Mouse (Mus musculus): ENCODE results near the gene Kcnmb1.
A peak's percentile ranks its signal among the peaks of the same experiment; 100 is the strongest.

Kcnmb1 gene

DNA sequence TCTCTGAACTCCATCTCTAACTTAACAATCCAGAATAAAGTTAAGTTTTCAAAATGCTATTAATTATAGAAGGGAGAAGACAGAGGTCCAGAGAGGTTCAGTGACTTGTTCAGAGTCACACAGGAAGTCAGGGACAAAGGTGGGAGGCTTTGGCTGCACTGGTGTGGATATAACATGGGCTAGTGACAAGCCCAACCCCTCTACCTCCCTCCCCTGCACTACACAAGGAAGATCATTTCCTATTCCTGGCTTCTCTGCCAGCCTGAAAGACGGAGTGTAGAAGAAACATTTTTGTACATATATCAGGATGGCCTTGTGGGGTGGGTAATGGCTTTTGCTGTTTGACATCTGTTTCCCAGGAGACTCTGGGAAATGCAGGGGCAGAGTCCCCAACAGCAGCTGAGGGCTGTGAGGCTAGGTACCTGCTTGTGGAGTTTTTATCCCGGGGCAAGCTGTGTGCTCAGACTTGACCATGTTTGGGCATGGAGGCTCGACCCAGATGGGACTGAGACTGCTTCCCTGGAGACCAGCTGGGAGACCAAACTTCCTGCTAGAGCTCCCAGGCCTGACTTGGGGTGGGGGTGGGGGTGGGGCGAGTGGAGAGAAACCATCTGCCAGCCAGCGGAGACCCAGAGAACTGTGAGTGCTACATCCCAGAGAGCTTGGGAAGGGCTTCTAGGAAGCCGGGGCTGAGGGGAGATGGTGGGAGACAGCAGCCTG is at the start of gene Kcnmb1:
Kcnmb1 (plus strand) TSS at position 326 of the 720 bp plus-strand sequence.
- no peak for DNase-seq (ENCODE audit: low spot score)

DNA sequence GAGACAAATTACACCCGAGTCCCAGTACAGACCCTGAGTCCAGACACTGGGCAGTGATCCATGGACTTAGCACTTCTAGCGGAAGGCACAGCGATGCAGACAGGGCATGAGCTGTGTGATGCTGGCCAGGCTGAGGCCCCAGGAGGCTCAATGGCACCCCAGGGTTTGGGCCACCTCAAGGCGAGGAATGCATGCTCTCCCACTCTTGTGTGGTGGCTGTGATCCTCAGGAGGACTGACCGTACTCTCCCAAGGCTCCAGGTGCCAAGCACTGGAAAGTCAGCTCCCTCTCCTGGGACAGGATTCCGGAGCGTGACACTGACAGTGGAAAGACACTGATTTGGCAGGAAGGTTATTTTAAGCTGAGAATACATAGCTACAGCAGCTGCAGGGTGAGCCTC is 49.8 kb upstream of the Kcnmb1 start:
- no peak for DNase-seq (ENCODE audit: low spot score)

DNA sequence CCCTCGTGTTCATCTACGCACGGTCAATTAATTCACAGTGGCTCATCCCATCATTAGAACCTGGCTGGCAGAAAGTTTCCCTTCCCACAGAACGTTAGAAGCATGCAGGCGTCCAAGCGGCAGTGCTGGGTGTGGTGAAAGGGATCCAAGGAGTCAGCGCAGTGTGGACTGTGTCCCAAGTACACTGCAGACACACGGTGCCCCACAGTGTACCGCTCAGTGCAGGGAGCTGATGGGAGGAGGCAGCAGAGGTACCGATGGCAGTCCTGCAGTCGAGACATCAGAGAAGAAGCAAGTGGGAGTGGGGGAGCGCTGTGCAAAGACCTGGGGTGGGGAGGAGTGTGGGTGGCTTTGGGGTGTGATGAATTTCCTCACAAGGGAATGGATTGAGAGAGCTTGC is 48.6 kb upstream of the Kcnmb1 start:
- DNase-seq (ENCODE audit: low spot score), result no peak

DNA sequence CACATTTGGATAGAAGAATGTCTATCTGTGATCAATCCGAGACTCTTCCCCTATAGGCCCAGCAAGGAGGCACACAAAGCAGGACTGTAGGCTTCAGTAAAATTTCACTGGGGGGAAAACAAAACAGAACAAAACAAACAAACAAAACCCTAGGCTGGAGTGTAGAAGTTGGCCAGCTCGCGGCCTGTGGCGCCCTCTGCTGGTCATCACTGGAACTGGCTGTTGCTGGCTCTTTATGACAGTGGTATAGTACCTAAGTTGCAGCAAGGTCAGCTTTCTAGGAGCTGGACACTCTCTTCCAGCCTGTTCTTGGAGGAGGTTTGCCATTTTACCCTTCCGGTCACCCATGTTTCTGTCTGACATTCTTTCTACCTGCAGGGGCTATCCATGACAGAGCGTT is 45.2 kb upstream of the Kcnmb1 start:
- DNase-seq (ENCODE audit: low spot score), result peak; percentile 76

DNA sequence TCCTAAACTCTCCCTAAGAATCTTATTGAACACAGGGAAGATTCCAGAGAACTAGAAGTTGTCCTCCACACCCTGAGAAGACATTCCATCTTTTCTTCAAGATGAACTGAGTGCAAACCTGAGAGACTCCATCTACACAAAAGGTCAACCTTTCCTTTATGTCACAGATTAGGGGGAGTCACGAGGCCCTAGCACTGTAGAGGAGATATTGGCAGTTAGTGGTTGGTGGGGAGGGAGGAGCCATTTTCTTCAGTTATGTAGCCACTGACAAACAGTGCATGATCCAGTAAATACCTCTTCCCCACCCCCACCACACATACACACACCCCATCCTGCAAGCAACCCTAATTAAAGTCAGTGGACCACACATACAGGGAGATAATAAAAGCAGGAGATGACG is 44.4 kb upstream of the Kcnmb1 start:
- DNase-seq (ENCODE audit: low spot score), result no peak

DNA sequence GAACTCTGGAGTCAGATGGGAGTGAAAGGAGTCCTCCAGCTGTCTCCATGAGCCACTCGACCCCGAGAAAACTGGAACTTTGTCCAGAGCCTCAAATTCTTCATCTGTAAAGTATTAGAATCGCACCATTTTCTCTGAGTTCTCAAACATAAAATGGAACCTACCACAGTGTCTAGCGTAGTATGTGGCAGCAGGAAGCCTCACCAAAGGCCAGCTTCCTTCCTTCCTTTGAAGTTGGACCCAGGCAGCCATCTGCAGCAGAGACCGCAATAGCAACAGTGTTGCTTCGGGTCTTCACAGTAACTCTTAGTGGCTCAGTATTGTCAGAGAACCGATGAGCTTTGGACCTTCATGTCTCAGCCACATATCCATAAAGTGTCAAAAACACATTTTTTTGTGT is 43.0 kb upstream of the Kcnmb1 start:
- DNase-seq (ENCODE audit: low spot score), result no peak

DNA sequence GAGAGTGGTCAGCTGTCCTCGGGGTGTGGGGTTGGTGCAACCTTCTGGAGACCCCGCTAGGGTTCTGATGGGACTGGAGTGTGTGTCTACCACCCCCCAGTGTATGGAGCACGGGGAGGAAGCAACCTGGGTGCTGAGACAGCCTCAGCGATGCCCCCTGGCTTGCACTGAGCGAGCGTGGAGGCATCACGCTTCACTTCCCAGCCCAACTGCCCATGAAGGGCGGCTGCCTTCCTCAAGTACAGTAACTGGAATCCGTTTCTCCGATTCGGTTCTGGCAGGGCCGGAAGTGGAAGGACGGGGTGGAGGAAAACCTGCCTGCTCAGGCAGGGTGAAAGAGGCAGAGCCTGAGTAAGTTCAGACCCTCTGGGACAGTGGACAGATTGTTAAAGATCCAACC is 41.4 kb upstream of the Kcnmb1 start:
- DNase-seq (ENCODE audit: low spot score), result no peak

DNA sequence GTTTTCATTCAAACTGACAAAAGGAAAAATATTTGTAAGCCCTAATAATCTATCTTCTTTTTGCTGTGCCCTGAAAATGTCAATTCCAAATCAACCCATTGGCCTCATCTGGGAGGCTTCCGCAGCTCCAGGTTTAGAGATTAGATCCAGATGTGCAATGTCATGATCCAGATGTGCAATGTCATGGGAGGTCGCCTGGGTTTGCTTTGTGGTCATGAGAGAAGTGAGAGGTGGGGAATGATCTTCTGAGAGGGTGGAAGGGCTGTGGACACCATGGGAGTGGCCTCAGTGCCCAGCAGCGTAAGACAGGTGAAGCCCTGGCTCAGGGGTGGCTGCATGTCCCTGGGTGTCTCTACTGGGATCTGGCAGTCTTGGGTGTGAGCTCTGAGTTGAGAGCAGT is 39.8 kb upstream of the Kcnmb1 start:
- DNase-seq (ENCODE audit: low spot score), result no peak

DNA sequence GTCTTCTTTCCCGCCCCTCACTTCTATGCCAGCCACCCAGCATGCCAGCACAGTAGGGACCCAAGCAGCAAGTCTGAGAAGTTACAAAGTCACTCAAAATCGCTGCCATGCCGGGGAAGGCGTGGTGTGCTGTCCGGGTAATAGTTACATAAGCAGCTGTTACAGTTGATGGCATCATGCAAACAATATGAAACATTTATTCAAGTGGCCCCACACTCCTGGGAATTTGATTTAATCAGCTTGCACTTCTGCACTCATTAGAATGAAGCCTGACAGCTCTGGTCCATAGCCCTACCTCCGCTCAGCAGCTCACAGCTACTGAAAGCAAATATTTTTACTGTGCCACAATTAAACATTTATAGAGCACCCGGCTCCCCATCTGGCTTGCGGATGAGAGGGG is 37.0 kb upstream of the Kcnmb1 start:
- no peak for DNase-seq (ENCODE audit: low spot score)

DNA sequence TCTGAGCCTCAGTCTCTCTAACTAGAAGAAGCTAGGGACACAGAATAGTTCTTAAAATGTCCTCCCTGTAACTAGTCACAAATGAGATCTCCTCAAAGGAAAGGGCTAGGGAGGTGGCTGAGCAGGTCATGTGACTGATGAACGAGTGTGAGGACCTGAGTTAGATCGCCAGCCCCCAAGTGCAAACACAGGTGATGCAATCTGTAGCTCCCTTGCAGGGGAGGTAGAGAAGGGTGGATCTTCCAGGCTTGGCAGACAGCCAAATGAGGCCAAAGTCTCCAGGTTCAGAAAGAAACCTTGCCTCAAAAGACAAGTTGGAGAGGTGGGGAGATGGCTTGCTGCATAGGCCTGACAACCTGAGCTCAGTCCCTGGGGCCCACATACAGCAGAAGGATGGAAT is 36.3 kb upstream of the Kcnmb1 start:
- DNase-seq (ENCODE audit: low spot score), result no peak

DNA sequence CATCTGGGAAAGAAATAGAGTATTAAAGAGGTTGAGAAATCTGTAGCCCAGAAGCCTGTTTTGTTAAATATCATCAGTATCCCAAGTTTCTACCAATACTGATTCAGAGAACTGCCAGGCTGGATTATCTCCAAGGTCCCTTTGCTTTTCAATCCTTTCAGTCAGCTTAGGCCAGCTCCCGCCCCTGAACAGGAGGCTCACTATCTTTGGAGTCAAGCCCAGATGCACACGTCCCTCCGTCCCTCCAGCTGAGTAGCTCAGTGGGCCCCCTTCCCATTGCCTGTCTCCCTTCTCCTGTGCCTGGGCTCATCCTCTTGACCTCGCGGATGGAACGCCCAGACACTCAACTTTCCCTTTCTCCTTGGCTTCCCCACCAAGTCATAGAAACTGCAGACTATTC is 35.5 kb upstream of the Kcnmb1 start:
- no peak for DNase-seq (ENCODE audit: low spot score)

DNA sequence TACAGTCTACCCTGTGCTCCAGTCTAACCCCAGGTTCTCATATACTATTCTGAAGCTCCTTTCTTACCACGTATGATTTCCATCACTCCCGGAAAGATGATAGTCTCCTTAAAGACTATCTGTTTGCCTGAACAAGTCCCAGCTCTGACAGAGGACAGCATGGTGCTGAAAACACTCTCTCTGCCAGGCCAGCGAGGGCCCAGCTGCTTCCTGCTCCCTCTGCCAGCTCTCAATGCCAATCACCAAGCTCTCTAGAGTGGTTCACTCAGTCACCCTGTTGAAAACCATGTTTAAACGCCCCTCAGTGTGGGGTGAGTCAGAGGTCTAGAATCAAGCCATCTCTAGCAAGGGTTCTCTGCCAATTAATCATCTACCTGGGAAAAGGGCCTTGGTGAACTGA is 35.0 kb upstream of the Kcnmb1 start:
- no peak for DNase-seq (ENCODE audit: low spot score)

DNA sequence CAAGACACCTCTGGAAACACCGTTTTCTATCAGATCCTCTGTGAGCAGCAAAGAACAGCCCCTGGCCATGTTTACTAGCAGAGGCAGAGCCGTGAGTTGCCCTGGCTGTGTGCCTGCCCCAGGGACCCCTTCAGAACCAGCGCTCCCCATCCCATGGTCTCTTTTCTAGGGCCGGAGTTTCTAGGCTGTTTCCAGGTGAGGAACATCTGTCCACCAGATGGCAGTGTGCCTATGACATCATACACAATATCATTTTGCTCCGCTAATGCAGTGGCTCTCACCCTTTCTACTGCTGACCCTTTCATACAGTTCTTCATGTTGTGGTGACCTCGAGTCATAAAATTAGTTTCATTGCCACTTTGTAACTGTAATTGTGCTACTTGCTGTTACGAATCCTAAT is 34.2 kb upstream of the Kcnmb1 start:
- DNase-seq (ENCODE audit: low spot score), result peak; percentile 26

DNA sequence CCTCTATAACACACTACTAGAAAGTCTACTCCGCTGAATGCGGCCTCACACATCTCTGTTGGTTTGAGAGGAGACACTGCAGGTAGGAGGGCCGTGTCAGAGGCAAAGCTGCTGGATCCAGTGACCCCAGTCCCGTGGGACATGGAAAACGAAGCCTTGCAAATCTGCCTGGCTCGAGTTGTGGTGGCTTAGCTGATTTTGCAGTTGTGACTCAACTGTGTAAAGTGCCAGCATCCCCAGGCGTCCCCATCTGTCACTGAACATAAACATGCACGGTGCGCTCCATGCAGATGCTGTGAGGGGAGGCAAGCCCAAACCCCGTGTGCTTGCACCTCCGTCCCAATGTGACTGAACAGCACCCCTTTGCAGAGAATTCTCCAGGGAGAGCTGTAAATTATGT is 33.4 kb upstream of the Kcnmb1 start:
- no peak for DNase-seq (ENCODE audit: low spot score)

DNA sequence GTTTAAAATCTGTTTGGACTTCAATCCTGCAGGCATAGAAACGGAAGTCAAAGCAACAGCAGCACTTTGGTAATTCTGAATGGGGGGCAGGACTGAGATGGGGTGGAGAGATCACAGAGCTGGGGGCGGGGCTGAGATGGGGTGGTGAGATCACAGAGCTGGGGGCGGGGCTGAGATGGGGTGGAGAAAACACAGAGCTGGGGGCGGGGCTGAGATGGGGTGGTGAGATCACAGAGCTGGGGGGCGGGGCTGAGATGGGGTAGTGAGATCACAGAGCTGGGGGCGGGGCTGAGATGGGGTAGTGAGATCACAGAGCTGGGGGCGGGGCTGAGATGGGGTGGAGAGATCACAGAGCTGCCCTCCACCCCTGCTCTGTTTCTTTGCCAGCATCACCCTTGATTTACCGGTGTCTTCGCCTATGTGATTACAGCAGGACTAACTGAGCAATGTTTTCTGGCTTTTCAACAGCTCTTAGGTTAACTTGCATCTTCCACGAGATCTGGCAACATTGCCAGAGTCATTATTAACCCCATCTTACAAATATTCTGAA is 30.9 kb upstream of the Kcnmb1 start:
- no peak for DNase-seq (ENCODE audit: low spot score)

DNA sequence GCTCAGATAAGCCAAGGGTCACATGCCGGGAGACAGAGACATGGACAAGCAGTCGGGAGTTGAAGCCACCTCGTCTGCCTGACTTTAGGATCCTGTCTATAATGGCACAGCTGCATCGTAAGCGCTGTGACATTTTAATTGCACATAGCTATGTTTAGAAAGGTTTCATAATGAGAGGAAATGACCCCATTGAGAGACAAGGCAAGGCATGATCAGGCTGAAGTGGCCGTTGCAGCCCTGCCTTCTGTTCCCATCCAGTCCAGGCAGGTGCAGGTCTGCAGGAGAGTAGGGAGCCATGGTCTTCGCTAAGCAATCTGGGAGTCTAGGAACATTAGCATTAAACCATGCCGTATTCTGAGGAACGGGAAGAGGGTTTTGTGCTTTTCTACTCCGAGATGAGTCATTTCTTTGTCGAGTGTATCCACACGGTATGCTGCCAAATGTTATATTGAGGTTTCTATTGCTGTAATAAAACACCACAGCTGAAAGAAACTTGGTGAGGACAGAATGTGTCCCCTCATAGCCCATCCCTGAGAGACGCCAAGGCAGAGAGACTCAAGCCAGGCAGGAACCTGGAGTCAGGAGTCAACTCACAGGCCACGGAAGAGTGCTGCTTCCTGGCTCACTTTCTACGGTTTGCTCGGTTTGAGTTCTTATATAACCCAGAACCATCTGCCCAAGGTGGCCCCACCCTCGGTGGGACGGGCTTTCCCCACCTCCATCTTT is 30.3 kb upstream of the Kcnmb1 start:
- no peak for DNase-seq (ENCODE audit: low spot score)

DNA sequence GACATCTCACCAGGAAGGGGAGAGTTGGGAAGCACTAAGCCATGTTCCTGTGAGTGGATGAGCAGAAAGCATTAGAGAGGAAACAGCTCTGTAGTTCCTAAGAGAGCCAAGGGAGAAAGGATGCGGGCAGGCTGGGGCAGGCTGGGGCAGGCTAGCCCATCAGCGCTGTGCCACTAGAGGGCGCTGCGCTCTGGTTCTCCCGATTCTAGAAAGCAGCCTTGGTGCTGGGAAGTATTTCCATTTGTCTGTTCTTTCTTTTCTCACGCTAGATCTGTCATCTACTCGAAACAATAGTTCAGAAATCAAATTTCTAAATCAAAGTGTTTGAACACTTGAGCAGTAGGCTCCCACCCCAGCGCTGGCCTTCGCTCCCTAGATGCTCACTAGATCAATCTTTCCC is 28.5 kb upstream of the Kcnmb1 start:
- no peak for DNase-seq (ENCODE audit: low spot score)

DNA sequence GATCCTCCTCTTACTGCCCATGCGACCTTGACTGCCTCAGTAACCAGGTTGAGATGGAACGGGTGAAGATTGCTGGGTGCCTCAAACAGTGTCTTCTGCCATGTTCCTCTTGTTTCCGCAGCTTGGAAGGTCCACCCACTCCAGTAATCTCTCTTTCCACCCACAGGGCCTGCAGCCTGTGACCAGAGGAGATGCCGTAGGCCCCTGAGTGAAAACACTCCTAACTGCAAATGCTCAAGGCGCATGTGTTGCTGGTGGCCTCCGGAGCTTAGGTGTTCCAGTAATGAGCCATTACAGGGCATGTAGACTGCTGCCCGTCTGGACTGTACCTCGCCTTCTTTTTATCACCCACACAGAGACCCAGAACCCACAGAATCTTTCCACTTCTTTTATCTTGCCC is 25.2 kb upstream of the Kcnmb1 start:
- no peak for DNase-seq (ENCODE audit: low spot score)

DNA sequence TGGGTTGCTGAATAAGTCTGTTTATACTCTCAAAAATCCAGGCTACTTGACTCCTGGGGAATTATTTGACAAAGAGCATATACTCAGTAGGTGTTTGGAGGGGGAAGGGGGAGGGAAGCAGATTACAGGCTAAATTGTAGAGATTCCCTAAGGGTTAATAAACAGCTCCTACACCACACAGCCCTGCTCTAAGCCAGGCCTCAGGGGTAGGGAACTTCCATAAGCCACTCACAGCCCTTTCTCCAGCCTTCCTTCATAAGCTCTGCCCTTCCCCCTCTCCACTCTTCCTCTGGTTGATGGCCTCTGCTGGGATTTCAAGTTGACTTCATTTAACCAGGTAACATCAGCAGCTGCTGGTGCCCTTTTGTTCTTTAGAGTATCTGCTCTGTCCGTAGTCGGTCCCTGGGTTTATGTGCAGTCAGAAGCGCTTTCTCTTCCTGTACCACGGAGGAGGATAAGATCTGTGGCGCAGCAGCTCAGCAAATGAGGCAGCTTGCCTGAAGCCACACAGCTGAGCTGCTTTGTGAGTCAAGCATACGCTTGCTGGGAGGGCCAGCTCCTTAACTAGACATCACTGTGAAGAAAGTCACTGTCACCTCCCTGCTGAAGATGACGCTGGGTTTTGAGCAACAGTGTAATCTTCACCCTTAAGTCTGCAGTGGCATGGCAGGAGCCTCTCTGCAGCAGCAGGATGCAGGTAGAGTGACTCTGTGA is 24.1 kb upstream of the Kcnmb1 start:
- no peak for DNase-seq (ENCODE audit: low spot score)

DNA sequence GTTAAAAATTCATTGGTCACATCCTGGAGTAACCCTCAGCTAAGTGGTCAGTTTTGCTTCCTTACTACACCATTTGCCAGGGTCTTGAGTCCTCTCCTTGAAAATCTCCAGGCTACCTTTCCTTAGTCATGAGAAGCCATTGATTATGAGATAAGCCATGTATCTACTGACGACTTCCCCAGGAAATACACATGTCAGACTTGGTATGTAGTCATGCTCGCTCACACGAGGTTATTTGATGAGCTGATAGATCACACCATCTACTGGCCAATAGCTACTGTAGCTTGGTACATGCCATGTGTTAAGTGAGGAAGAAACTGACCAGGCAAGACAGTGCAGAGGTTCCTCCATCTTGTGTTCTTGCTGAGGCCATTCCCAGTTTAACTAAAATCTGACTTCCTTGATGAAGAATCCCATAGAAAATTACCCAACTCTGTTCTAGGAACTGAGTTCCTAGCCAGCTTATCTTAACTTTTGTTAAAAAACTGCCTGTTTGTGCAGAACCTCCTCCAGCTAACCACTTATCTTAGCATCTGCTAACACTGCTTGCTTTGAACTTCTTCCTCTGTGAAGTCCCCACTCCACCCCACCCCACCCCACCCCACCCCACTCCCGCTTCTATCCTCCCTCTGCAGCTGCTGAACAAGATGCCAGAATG is 23.2 kb upstream of the Kcnmb1 start:
- DNase-seq (ENCODE audit: low spot score), result no peak

DNA sequence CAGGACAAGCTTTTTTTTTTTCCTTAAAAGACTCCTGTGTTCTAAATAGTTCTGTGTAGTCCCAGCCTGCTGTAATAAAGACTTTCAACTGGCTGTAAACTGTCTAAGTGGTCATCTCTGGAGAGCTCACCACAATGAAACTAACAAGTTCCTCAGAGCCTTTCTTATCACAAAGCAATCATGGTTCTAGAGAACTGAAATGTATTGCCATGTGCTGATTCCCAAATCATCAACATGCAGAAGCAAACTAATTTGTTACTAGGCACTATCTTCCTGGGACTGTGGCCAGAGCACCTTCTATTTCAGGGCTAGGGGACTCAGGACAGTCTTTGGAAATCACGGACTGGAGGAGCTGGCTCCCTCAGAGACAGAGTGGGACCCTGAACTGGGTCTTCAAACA is 19.2 kb upstream of the Kcnmb1 start:
- no peak for DNase-seq (ENCODE audit: low spot score)

DNA sequence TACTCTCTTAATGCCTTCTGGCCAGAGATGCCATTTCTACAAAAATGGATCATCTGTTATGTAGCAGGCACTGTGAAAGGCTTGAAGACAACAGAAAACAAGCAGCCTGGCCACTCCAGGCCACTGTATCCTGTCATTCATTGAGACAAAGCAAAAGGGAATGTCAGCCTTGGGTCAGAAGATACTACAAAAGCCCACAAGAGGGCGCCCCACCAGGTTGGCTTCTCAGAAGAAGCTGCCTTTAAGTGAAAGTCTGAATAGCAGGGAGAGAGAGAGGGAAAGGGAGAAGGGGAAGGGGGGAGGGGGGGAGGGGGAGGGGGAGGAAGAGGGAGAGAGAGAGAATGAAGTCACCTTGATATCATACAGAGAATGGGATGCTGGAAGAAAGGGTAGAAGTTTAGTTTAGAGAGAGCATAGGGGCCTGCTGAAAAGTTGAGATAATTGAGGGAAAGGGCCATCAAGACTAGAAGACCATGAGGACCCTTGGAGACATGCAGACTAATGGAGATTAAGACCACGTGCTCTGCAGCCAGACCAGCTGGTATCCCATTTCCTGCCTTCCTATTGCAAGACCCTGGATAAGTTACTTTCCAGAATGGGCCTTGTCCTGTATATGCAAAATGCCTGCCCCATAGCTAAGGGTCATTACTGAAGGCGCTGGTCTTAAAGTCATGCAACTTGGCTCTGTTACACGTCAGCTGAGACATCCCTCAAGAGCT is 18.6 kb upstream of the Kcnmb1 start:
- no peak for DNase-seq (ENCODE audit: low spot score)

Measured in layer of hippocampus, adult 11-12 months (tissue).